Mouse (Mus musculus) CH12.LX (cell line): ENCODE data around the gene Gstm5. TPM values are rescaled to one million over a fixed set of nuclear protein-coding genes. Genes with fewer than 3 reads are reported as not detected.

Source experiments
- DNase-seq: peaks from one replicate; pipeline ENCODE4 v3.0.0-alpha.2; 2013; ENCODE audit errors: extremely low read depth
- H3K27ac ChIP-seq: 2 replicates; pipeline ENCODE4 v1.5.1; 2012; ENCODE audit warnings: low read depth, mild to moderate bottlenecking, control low read depth, moderate library complexity; ENCODE audit not compliant: insufficient read depth
- H3K27me3 ChIP-seq: replicated peaks from 2 replicates; pipeline ENCODE3; 2012; ENCODE audit warnings: inconsistent platforms
- H3K36me3 ChIP-seq, 2 experiments: replicated peaks in 1 of 2; 2 replicates each; pipeline versions ENCODE3 to v1.6.1; 2012; ENCODE audit warnings: inconsistent platforms in 1 of 2, low read length in 1 of 2, mild to moderate bottlenecking in 1 of 2, mixed read lengths in 1 of 2, moderate library complexity in 1 of 2; ENCODE audit not compliant: control insufficient read depth in 1 of 2, insufficient read depth in 1 of 2
- H3K4me1 ChIP-seq, 2 experiments: 2 replicates each; pipeline ENCODE4 v1.6.1; 2012; ENCODE audit warnings: inconsistent platforms in 1 of 2, moderate library complexity in 1 of 2; ENCODE audit not compliant: insufficient read depth in 2 of 2, control insufficient read depth in 1 of 2
- H3K4me2 ChIP-seq: 2 replicates; pipeline ENCODE4 v1.6.1; 2012; ENCODE audit warnings: low read depth, mild to moderate bottlenecking, control low read depth; ENCODE audit not compliant: poor library complexity, insufficient read depth, severe bottlenecking
- H3K4me3 ChIP-seq, 3 experiments: fragments of 150-350 bp in 1 of 3; sonication (generic) in 1 of 3; replicated peaks in 1 of 3; 2 replicates each; pipeline versions ENCODE3 to v1.5.1; 2011 to 2012; ENCODE audit warnings: low read depth in 2 of 3, low read length in 2 of 3, mild to moderate bottlenecking in 2 of 3, moderate library complexity in 2 of 3, control low read depth in 1 of 3, improper control_type of control experiment in 1 of 3, inconsistent platforms in 1 of 3, mixed read lengths in 1 of 3; ENCODE audit not compliant: poor library complexity in 1 of 3
- H3K79me2 ChIP-seq: replicated peaks from 2 replicates; pipeline ENCODE4 v1.6.1; 2012; ENCODE audit warnings: mild to moderate bottlenecking, moderate library complexity; ENCODE audit not compliant: control insufficient read depth, poor library complexity, insufficient read depth, severe bottlenecking; ENCODE audit errors: extremely low read depth
- H3K9ac ChIP-seq: 2 replicates; pipeline ENCODE4 v1.6.1; 2012; ENCODE audit warnings: low read depth, mild to moderate bottlenecking, control low read depth, moderate library complexity; ENCODE audit not compliant: insufficient read depth
- H3K9me3 ChIP-seq: replicated peaks from 2 replicates; pipeline ENCODE3; 2012; ENCODE audit warnings: low read length, inconsistent platforms, mixed read lengths
- BHLHE40 ChIP-seq: IDR thresholded peaks from 2 replicates; pipeline ENCODE4 v1.6.1; 2011; ENCODE audit warnings: mild to moderate bottlenecking, low read depth, low read length, improper control_type of control experiment
- CHD1 ChIP-seq: IDR thresholded peaks from 2 replicates; pipeline ENCODE4 v1.6.1; 2012; ENCODE audit warnings: low read depth, low read length, improper control_type of control experiment, inconsistent platforms
- HCFC1 ChIP-seq: IDR thresholded peaks from 2 replicates; pipeline ENCODE4 v1.6.1; 2012; ENCODE audit warnings: low read depth, mild to moderate bottlenecking, inconsistent platforms, low read length, improper control_type of control experiment
- IRF4 ChIP-seq: IDR thresholded peaks from 2 replicates; pipeline ENCODE4 v1.6.1; 2014; ENCODE audit warnings: low read depth, mild to moderate bottlenecking, inconsistent platforms, low read length, improper control_type of control experiment
- MAFK ChIP-seq: IDR thresholded peaks from 2 replicates; pipeline ENCODE4 v1.6.1; 2011; ENCODE audit warnings: low read length, improper control_type of control experiment; ENCODE audit not compliant: insufficient replicate concordance
- MXI1 ChIP-seq: IDR thresholded peaks from 2 replicates; pipeline ENCODE4 v1.6.1; 2011; ENCODE audit warnings: mild to moderate bottlenecking, low read depth, low read length, improper control_type of control experiment
- MYC ChIP-seq: IDR thresholded peaks from 2 replicates; pipeline ENCODE4 v1.6.1; 2011; ENCODE audit warnings: low read depth, mild to moderate bottlenecking, improper control_type of control experiment, low read length
- NRF1 ChIP-seq: IDR thresholded peaks from 2 replicates; pipeline ENCODE4 v1.6.1; 2014; ENCODE audit warnings: low read depth, mild to moderate bottlenecking, inconsistent platforms, low read length, improper control_type of control experiment, moderate library complexity
- PAX5 ChIP-seq: IDR thresholded peaks from 2 replicates; pipeline ENCODE4 v1.6.1; 2012; ENCODE audit warnings: low read length, inconsistent platforms, mixed read lengths
- POLR2A ChIP-seq: IDR thresholded peaks from 2 replicates; pipeline ENCODE4 v1.6.1; 2011; ENCODE audit warnings: low read depth, mild to moderate bottlenecking, improper control_type of control experiment, low read length
- POLR2AphosphoS2 ChIP-seq: IDR thresholded peaks from 2 replicates; pipeline ENCODE4 v1.6.1; 2011; ENCODE audit warnings: low read depth, low read length, improper control_type of control experiment
- RAD21 ChIP-seq: IDR thresholded peaks from 2 replicates; pipeline ENCODE4 v1.6.1; 2011; ENCODE audit warnings: low read depth, mild to moderate bottlenecking, low read length, improper control_type of control experiment, moderate library complexity
- RCOR1 ChIP-seq: conservative IDR thresholded peaks from 2 replicates; pipeline ENCODE4 v1.6.1; 2012; ENCODE audit warnings: low read depth, mild to moderate bottlenecking, inconsistent platforms, low read length, improper control_type of control experiment
- SIN3A ChIP-seq: IDR thresholded peaks from 2 replicates; pipeline ENCODE4 v1.6.1; 2012; ENCODE audit warnings: low read length, improper control_type of control experiment, inconsistent platforms
- TBP ChIP-seq: conservative IDR thresholded peaks from 2 replicates; pipeline ENCODE4 v1.6.1; 2011; ENCODE audit warnings: low read depth, low read length, improper control_type of control experiment
- TCF12 ChIP-seq: IDR thresholded peaks from 2 replicates; pipeline ENCODE4 v1.6.1; 2014; ENCODE audit warnings: low read depth, mild to moderate bottlenecking, inconsistent platforms, low read length, improper control_type of control experiment
- UBTF ChIP-seq: IDR thresholded peaks from 2 replicates; pipeline ENCODE4 v1.6.1; 2012; ENCODE audit warnings: low read depth, mild to moderate bottlenecking, inconsistent platforms, low read length, improper control_type of control experiment, moderate library complexity
- USF1 ChIP-seq: IDR thresholded peaks from 2 replicates; pipeline ENCODE4 v1.6.1; 2014; ENCODE audit warnings: low read depth, mild to moderate bottlenecking, inconsistent platforms, low read length, improper control_type of control experiment
- USF2 ChIP-seq: conservative IDR thresholded peaks from 2 replicates; pipeline ENCODE4 v1.6.1; 2011; ENCODE audit warnings: low read depth, low read length, improper control_type of control experiment
- ZC3H11A ChIP-seq: IDR thresholded peaks from 2 replicates; pipeline ENCODE4 v1.6.1; 2012; ENCODE audit warnings: low read depth, mild to moderate bottlenecking, inconsistent platforms, low read length, improper control_type of control experiment
- ZMIZ1 ChIP-seq: IDR thresholded peaks from 2 replicates; pipeline ENCODE4 v1.6.1; 2012; ENCODE audit warnings: low read depth, mild to moderate bottlenecking, inconsistent platforms, low read length, improper control_type of control experiment
- dilution Hi-C: fragments of 300-500 bp; cut with MboI; formaldehyde crosslinking; loops from 2 replicates; pipeline ENCODE4 v1.14.3; 2020; ENCODE audit warnings: low sequenced_read_pairs; ENCODE audit not compliant: extremely low pct_unique_long_range_greater_than_20kb, extremely low pct_ligation_motif_present
- in situ Hi-C: fragments of 300-500 bp; cut with MboI; formaldehyde crosslinking; loops from 3 replicates; pipeline ENCODE4 v1.14.3; 2019; ENCODE audit warnings: low sequenced_read_pairs, low pct_ligation_motif_present, low pct_unique_long_range_greater_than_20kb, mixed read lengths
- polyA plus RNA-seq: library from polyadenylated mRNA; unstranded; fragments of >175 nt; gene quantifications from 2 replicates; pipeline ENCODE4 v1.2.1, GENCODE M21; 2012; ENCODE audit warnings: low read depth; ENCODE audit not compliant: insufficient read length
- total RNA-seq, 2 experiments: library from RNA; depleted of rRNA; stranded (reverse); fragments of 300-350 nt in 1 of 2; fragments of >200 nt in 1 of 2; gene quantifications; 2 replicates each; pipeline ENCODE4 v1.2.3; 2012 to 2014

Gene Gstm5
- total and polyA plus RNA-seq, 3 experiments: 2.2 to 4.9 (median 4.2) TPM

GRCm38 (mm10) chr3:107877005-107877404 lies 18.6 kb upstream of the Gstm5 start, which contains the start of gene Eps8l3:
Gene Eps8l3 (plus strand): TSS chr3:107877229.
- no peak for TF ChIP-seq ZC3H11A
- TF ChIP-seq SIN3A: no peak
- no peak for TF ChIP-seq ZMIZ1
- no peak for TF ChIP-seq USF2
- TF ChIP-seq USF1: no peak
- TF ChIP-seq POLR2AphosphoS2: no peak
- TF ChIP-seq POLR2A: no peak
- TF ChIP-seq IRF4: no peak
- no peak for TF ChIP-seq MXI1
- TF ChIP-seq TBP: no peak
- no peak for TF ChIP-seq RCOR1
- TF ChIP-seq MAFK: no peak
- no peak for TF ChIP-seq RAD21
- no peak for TF ChIP-seq PAX5
- TF ChIP-seq, all 38 proteins: peak for 0
- Histone ChIP-seq H3K9me3 (no peaks in the 10 kb centered on the region), H3K4me2 (no peak within 1 kb of the TSS), H3K4me3 (no peak within 1 kb of the TSS), H3K9ac (no peak within 1 kb of the TSS), H3K27me3 (peaks cover 7% of the 10 kb centered on the region), H3K79me2 (no peaks in the 10 kb centered on the region), H3K36me3 (no peaks in the 10 kb centered on the region), H3K4me1 (peaks cover 0 to 18% of the 10 kb centered on the region in 2 experiments; a peak in 2 of 4 replicates), H3K27ac (no peak within 1 kb of the TSS)
- DNase-seq: no peak
- in situ Hi-C loops (no loop called here), dilution Hi-C loops (no loop called here)

GRCm38 (mm10) chr3:107877747-107878736 lies 17.6 kb upstream of the Gstm5 start:
- H3K9ac ChIP-seq: no peak overlapping the region
- TF ChIP-seq TBP (no peak), CHD1 (no peak), USF1 (no peak), HCFC1 (no peak), MYC (no peak), BHLHE40 (no peak), POLR2AphosphoS2 (no peak), RCOR1 (no peak), TCF12 (no peak), UBTF (no peak), USF2 (no peak), NRF1 (no peak), PAX5 (no peak)
- H3K27ac ChIP-seq: no peak overlapping the region
- dilution Hi-C loops (no loop called here), in situ Hi-C loops (no loop called here)
- H3K4me1 ChIP-seq: peaks cover 0 to 18% of the 10 kb centered on the region in 2 experiments; a peak in 2 of 4 replicates
- H3K4me3 ChIP-seq: no peak overlapping the region
- H3K9me3 ChIP-seq: no peaks in the 10 kb centered on the region
- no peaks in the 10 kb centered on the region for H3K79me2 ChIP-seq
- no peaks in the 10 kb centered on the region for H3K36me3 ChIP-seq
- no peak overlapping the region for H3K4me2 ChIP-seq
- no peak for DNase-seq
- H3K27me3 ChIP-seq: peaks cover 8% of the 10 kb centered on the region
